Mouse (Mus musculus) bone marrow macrophage, adult 2 months (primary cell): ENCODE measurements around the gene Mta3.

Experiments used
- CTCF ChIP-seq: IDR thresholded peaks from 2 replicates; pipeline ENCODE4 v1.5.1; 2012; ENCODE audit warnings: low read depth, mild to moderate bottlenecking, low read length, moderate library complexity
- POLR2A ChIP-seq: IDR thresholded peaks from 2 replicates; pipeline ENCODE4 v1.6.1; 2012; ENCODE audit warnings: mild to moderate bottlenecking, low read depth, low read length, borderline replicate concordance

GRCm38 (mm10) chr17:83732801-83733200 is 26.8 kb downstream of the Mta3 start:
- TF ChIP-seq POLR2A: no peak
- peak; percentile 95 for TF ChIP-seq CTCF
